Mouse (Mus musculus) 416B (cell line): ENCODE results near the gene Taldo1.

ENCODE experiments used
- DNase-seq: peaks from one replicate; pipeline ENCODE4 v3.0.0; 2011; ENCODE audit warnings: low read depth

Taldo1 gene

GRCm38 (mm10) chr7:141423811-141424210 is 31.8 kb downstream of the Taldo1 start:
- DNase-seq = no peak

DNA sequence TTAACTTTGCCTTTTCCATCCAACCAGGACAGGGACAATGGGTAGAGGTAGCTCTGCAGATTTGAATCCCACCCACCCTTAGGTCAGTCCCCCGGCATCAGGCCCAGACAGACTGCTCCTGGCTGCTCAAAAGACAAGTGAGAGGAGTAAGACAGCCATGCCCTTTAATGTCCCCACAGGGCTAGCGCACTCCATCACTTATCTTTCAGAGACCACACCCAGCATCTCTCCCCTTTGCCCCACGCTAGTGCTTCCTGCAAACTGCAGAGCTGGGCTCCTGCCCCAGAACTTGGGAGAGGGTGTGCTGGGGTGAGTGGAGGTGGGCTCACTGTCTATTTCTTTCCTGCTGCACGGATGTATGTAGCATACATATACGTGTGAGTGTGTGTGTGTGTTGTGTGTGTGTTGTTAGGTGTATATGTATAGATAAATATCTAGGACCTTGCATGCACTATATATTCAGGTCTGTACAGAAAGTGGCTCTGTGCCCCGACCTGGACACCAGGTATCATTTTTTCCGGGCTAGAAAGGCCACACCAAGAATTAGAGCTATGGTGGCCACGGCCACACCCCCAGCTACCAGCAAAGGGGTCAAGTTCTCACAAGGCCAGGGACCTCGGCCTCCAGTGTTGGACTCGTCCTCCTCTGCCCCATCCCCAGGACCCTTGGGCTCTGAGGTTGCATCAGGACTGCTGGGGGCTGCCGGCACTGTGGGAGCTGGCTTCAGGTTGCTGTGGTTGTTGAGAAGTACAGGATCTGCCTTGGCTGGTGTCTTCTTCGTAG is 35.1 kb downstream of the Taldo1 start:
- no peak for DNase-seq

- DNase-seq = no peak
These were observed 36.7 kb downstream of the Taldo1 start for GRCm38 (mm10) chr7:141428701-141429100.

GRCm38 (mm10) chr7:141429310-141429709 is 37.3 kb downstream of the Taldo1 start, which contains the start of gene Cend1:
Gene Cend1, minus strand, starts transcription at chr7:141429491.
- DNase-seq = no peak

DNA sequence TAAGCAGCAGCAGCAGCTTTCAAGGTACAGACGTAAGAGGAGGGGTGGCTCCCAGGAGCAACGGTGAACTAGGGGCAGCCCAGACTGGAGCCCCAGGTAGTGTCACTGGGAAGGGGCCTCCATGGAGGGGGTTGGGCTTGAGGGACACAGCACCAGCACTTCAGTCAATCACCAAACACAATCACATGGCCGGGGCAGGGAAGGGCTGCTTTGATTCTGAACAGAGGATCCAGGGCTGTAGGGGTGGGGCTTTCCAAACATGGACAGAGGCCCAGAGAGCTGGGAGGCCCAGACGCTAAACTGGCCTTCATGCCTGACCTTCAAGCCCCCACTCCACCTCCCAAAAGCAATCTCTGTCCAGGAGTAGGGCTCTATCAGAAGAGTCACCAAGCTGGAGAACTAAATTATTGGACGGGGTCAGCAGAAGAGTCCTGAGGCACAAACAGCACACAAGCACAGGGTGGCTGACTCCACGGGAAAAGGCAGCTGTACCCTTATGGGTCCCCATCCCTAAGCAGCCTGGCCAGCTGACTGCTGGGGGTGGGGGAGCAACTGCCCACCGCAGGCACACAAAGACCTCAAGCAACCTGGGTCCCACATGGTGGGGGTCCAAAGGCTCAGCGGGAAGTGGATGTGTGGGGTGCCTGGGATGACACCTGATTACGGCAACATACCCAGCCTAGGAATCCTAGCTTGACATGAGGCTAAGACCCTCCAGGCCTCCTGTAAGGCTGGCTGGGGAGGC is 38.0 kb downstream of the Taldo1 start:
- no peak for DNase-seq

DNA sequence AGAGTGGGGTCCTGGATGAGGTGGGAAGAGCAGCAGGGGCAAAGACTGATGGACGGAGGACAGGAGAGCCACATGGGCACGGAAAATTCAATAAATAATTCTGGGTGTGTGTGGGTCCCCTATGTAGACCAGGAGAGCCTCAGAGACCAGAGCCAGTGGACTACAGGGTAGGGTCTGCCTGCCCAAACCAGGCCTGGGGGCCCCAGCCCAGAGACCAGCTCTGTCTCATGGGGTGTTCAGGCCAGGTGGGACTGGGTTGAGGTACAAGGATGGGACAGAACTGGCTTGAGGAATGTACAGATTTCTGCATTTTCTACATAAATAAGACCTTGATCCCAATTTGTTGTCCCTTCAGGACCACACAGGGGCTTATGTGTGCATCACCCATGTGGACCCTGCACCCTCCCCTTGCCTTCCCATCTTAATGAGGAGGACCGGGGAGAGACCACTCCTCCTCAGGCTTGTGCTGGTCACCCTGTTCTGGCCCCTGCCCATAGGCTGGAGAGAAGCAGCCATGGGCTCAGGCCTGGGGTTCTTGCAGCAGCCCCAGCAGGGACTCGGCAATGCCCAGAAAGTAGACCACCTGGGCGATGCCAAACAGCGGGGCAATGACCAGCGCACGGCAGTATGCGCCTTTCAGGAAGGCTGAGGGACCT is 38.7 kb downstream of the Taldo1 start:
- DNase-seq = no peak

DNA sequence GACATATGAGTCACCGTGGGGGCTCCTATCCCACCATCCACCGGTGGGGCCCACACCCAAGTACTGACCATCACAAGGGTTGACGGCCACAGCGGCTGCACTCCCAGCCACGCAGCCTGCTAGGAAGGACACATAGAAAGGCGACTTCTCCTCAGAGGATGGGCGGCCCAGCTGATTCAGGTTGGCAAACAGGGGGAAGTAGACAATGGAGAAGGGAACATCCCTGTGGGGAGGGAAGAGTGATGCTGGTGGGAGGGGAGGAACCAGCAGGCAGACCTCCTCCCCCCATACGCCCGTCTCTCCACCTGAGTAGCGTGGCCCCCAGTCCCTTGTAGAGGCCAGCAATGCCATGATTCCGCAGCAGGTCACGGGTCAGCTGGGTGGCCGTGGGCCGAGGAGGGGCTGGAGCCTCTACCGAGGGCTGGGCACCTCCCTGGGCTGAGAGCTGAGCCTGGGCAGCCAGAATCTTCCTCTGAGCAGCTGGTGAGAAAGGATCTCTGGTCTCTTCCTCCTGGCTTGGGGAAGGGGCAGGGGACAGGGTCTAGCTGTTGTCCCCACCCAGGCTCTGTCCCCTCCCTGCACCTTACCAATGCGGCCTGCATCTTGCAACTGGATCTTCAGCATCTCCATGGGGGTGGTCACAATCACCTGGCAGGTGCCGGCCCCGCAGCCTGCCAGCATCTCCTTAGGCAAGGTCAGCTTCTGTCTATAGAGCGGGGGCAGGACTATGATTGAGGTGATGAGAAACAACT is 39.6 kb downstream of the Taldo1 start:
- no peak for DNase-seq

DNA sequence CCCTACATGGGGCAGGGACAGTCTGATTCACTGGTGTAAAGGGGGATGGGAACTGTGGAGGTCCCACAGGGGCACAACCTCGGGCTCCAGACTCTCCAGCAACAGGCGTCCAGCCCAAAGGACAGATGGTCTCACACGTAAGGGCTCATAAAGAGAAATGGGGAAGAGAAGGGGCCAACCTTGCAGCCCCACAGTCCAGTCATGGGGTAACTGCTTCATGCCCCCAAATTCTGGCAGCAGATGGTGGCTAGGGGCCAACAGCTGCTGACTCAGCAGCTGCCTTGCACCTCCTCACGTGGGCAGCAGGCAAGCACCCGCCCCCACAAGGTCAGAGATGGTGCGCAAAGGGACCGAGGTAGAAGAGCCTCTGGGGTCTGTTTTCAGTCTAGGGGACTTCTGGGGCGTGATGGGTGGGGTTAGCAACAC is 40.2 kb downstream of the Taldo1 start:
- no peak for DNase-seq

DNA sequence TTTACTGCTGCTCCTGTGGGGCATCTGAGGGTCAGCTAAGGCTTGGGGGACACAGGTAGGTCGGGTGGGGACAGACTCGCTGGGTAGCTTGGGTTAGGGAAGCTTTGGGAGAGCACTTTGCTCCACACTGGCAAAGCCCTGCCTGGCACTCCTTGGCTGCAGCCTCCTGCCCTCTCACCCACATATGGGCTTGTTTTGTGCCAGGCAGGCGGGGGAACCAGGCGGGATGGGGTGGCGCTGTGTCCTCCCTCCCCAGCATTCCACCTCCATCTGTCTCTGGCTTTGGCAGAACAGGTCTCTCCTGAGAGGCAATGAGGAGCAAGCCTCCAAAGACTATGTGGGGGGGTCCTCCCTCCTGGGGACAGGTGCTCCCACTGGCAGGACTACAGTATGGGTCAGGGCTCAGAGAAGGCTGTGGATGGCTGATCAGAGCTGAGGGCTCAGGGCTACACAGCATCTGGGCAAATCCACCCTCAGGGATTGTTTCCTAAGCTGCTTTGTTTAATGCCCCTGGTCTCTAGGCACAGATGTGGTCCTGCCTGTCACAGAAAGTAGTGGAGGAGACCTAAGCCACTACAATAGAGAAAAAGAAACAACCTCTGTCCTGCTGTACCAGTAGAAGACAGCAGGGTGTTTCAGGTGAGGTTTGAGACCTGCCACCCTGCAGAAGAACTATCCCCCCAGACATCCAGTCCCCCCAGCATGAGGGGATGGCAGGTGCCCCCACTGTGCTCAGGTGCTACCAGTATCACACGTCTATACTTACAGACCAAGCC is 40.9 kb downstream of the Taldo1 start:
- no peak for DNase-seq

DNA sequence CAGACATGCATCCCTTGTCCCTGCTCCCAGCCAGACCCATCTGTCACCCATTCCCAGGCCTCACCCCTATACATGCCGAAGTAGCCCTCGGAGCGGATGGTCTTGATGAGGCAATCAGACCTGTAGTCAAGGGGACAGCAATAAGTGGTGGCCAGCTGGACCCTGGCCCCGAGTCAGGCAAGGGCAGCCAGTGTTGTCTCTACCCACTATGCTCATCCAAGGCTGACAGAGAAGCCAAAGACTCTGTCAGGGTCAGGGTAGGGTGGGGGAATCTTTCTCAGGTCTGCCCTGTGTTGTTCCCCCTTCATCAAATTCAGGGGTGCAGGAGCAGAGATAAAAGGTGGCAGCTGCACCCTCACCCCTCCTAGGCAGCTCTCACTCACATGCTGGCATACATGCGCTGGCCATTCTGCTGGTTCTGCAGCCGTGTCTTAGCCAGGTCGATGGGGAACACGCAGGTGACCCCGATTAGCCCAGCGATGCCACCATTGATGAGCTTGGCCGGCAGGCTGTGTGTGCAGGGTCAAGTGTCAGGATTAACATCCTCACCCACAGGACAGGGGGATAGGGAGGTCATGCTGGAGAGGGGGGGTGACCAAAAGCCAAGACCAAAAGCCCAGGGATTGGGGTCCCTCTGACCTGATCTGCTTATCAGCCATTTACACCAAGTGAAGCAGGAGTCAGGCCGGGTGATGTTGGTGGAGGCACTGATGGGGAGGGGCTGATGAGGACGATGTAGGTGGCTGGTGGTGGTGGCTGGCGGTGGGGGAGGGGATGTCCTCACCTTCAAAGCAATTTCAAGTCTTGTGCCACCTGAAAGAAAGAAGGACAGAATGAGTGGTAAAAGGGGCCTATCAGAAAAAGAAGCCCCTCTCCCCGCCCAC is 41.8 kb downstream of the Taldo1 start:
- no peak for DNase-seq

DNA sequence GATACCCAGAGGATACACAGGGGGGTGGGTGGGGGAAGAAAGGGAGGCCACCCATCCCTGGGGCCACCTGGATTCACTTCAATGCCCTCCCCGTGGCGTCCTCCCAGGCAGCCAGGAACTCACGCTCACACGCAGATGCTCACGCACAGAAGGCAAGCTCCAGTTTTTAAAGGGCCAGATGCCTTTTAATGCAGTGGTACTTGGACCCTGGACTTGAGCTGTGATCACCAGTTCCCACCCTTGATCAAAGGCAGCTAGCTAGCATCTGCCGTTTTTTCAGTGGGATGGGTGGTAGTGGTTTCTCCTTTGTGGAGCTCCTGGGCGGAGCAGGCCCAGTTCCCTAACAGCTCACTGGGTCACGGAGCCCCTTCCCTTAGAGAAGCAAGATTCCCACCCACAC is 42.5 kb downstream of the Taldo1 start:
- DNase-seq = no peak

GRCm38 (mm10) chr7:141435129-141435855 is 43.3 kb downstream of the Taldo1 start:
- peak; percentile 77 for DNase-seq

- no peak for DNase-seq
These were observed 44.0 kb downstream of the Taldo1 start for GRCm38 (mm10) chr7:141435856-141436522.

DNA sequence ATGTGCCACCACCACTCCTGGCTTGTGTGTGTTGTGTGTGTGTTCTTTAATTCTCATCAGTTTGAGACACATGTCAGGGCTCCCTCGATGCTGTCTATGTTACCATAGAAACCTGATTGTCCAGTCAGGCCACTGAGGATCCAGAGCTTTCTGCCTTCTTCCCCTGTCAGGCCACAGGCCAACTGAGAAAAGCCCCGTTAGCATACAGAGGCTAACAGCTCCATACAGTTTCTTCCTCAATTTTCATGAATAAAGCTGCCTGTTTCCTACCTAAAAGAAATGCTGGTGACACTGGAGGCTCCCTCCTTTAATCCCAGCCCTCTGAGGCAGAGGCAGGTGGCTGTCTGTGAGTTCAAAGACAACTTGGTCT is 44.5 kb downstream of the Taldo1 start:
- DNase-seq = no peak

DNA sequence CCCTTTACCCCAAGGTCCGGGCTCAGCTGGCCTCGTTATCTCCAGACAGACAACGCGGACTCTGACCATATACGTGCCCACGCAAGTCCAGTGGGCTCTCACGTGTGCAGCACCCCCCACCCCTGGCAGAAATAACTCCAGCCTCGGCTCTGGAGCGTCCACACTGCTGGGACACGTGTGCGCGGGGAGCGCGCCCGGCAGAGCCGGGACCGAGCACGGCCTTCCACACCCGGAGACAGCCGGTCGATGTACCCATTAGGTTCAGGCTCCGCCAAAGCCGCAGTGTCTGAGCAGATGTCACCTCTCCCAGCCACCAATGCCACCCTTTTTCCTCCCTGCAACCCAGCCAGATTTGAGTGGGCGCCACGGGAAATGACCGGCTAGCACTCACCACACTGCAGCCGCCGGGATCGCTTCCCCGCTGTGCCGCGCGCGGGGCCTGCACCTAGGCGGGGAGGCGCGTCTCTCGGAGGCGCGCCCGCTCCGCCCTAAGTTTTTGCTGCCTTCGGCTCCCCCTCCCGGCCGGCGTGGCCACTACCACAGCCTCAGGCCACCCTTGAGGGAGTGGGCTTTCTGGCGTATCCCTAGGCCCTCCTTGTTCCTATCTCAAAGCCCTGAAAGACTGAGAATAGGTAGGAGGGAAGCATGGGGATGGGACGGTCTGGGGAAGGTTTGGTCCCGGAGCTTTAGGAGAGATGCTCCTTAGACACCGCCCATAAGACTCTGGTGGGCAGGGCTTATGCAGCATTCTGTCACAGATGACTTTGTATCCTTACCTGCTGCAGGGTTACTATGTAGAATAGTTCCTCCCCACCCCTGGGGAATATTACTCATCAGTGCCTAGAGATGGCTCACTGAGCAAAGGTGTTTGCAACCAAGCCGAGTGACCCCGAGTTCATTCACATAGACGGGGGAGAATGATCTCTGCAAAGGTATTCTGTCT is 45.5 kb downstream of the Taldo1 start, which contains the start of gene Slc25a22:
Gene Slc25a22, minus strand, starts transcription at position 715 of the 943 bp plus-strand sequence.
- DNase-seq = peak; percentile 77

DNA sequence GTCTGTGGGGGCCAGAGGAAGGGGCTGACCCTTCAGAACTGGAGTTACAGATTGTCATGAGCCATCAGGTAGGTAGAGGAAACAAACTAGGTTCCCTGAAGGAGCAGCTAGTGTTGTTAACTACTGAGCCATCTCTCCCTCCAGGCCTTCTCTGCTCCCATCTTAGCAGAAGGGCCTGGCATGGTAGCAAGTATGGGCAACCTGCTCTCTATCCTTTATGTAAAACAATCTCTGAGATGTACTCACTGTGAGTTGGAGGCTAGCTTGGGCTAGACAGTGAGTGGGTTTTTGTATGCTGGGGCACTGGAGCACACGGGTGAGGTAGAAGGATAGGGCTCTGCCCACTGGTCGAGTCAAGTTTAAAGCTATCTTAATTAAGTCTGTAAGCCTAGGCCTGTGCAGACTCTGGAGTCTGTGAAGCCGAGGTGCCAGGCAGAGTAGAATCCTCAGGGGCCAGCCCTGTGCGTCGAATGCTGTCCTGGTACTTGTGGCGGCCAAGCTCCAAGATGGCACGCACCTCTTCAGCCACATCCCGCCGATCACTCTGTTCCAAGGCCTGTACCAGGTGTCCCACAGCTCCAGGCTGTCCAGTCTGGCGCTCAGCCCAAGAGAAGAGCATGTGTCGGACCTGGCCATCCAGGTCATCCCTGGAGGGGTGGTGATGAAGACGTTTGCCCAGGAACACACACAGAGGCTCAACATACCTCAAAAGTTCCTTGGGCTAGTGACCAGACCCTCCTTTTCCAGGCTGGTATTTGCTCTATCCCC is 46.4 kb downstream of the Taldo1 start:
- no peak for DNase-seq

- no peak for DNase-seq
These were observed 47.2 kb downstream of the Taldo1 start for GRCm38 (mm10) chr7:141439140-141439679.
